Mouse (Mus musculus) CH12.LX (cell line): ENCODE data around the gene Kcnh2.
A peak's percentile ranks its signal among the peaks of the same experiment; 100 is the strongest.

Experiments used
- CTCF ChIP-seq, 2 experiments: IDR thresholded peaks in 1 of 2; conservative IDR thresholded peaks in 1 of 2; 2 replicates each; pipeline ENCODE4 v1.5.1; 2011 to 2012; ENCODE audit warnings: low read depth in 2 of 2, low read length in 2 of 2, improper control_type of control experiment in 1 of 2, inconsistent platforms in 1 of 2, mild to moderate bottlenecking in 1 of 2, moderate library complexity in 1 of 2
- E2F4 ChIP-seq: IDR thresholded peaks from 2 replicates; pipeline ENCODE4 v1.6.1; 2011; ENCODE audit warnings: low read depth, low read length, improper control_type of control experiment; ENCODE audit not compliant: insufficient replicate concordance
- EP300 ChIP-seq: IDR thresholded peaks from 2 replicates; pipeline ENCODE4 v1.6.1; 2011; ENCODE audit warnings: low read length, improper control_type of control experiment
- KAT2A ChIP-seq: IDR thresholded peaks from 2 replicates; pipeline ENCODE4 v1.6.1; 2012; ENCODE audit warnings: low read length, improper control_type of control experiment, inconsistent platforms; ENCODE audit not compliant: insufficient replicate concordance
- POLR2A ChIP-seq: IDR thresholded peaks from 2 replicates; pipeline ENCODE4 v1.6.1; 2011; ENCODE audit warnings: low read depth, mild to moderate bottlenecking, improper control_type of control experiment, low read length
- UBTF ChIP-seq: IDR thresholded peaks from 2 replicates; pipeline ENCODE4 v1.6.1; 2012; ENCODE audit warnings: low read depth, mild to moderate bottlenecking, inconsistent platforms, low read length, improper control_type of control experiment, moderate library complexity
- USF1 ChIP-seq: IDR thresholded peaks from 2 replicates; pipeline ENCODE4 v1.6.1; 2014; ENCODE audit warnings: low read depth, mild to moderate bottlenecking, inconsistent platforms, low read length, improper control_type of control experiment

DNA sequence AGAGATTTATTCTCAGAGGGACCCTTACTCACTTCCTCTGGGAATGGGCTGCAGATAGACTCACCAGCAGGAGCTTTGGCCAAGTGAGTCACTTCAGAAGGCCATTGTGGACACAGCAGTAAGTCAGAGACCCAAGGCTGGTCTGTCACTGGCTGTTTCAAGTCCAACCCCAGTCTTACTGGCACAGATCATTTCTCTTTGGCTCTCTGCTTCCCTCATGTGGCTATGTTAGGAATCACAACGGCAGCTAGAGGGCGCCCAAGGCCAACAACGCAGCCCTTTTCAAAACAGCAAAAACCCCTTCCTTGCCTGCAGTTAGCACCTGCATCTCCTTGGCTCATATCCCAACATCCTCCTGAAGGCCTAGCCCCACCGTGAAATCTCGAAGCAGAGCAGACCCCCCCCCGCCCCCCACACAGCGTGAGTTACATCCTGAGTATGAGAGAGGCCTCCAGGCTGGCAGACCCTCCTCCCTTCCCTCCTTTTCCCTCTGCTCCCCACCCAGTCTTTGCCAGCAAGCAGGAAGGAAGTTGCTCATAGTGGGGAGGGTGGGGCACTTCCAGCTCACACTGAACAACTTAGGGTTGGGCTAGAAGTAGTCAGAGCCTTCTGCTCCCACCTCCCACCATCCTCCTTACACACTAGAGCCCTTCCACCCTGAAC is 9.5 kb upstream of the Kcnh2 start:
- peak; percentile 71 to 100 for TF ChIP-seq CTCF (conservative IDR thresholded peaks at IDR 0.05 in 1 of 2, IDR thresholded peaks at IDR 0.05 in 1 of 2; ENCODE audit: low read depth in 2 of 2, low read length in 2 of 2)
- TF ChIP-seq E2F4: no peak
- no peak for TF ChIP-seq EP300
- TF ChIP-seq UBTF: no peak
- no peak for TF ChIP-seq POLR2A
- no peak for TF ChIP-seq KAT2A
- TF ChIP-seq USF1: no peak
